Mouse (Mus musculus): ENCODE results near the gene Slc25a54.

The Slc25a54 gene

DNA sequence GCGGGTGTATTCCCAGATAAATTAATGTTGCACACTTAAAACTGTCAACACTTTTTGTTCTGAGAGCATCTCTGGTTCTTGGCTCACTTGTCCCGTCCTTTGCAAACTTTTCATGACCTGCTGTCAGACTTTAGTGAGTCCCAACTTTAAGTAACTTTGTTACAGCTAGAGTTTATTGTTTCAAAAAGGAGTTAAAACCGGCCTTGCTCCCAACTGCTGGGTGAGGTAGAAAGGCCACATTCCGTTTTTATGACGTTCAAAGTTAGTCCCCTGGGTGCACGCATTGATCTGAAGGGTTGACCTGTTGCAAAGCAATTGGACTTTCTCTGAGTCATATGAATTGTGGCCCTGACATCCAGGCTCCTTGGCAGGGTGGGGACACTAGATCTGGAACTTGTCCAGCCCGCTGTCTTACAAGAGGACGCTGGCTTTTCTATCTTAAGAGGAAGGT is 43.3 kb downstream of the Slc25a54 start:
- DNase-seq (ENCODE audit: inconsistent age in 2 of 2, low spot score in 1 of 2): peak; percentile 88 to 94

DNA sequence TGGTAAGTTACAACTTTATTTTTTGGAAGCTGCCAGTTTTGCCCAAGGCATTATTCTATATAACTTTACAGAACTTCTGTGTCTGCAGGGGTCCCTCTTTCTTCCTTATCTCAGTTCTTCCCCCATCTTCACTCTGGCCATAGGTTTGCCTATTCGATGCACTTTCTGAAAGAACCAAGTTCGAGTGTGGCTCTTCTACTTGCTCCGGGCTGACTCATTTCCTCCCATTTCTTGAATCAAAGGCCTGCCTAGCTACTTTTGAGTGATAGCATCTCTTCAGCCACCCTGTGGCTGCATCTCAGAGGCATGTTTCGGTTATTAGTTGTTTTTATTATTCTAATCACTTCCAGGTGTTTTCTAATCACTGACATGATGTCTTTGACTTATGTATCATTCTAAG is 43.8 kb downstream of the Slc25a54 start:
- DNase-seq (ENCODE audit: inconsistent age in 2 of 2, low spot score in 1 of 2): peak; percentile 29 to 75

DNA sequence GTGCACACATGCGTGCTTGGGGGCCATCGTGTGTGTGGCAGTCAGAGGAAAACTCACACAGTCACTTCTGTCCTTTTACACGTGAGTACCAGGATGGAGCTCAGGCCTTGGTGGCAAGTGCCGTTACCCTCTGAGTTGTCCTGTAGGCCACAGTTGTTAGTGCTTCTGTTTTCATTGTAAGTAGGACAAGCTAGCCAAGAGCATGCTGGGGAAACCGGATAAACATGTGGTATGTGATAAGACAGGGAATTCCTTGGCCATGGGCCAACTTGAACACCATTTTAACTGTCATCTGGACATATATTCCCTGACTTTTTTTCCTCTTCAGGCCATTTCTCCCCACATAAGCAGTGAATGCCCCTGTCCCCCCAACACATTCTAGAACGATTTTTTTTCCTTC is 45.3 kb downstream of the Slc25a54 start:
- no peak for DNase-seq (ENCODE audit: inconsistent age in 2 of 2, low spot score in 1 of 2)

- DNase-seq (ENCODE audit: inconsistent age in 2 of 2, low spot score in 1 of 2): no peak
These were observed 49.5 kb downstream of the Slc25a54 start for GRCm38 (mm10) chr3:109129768-109130167.

DNA sequence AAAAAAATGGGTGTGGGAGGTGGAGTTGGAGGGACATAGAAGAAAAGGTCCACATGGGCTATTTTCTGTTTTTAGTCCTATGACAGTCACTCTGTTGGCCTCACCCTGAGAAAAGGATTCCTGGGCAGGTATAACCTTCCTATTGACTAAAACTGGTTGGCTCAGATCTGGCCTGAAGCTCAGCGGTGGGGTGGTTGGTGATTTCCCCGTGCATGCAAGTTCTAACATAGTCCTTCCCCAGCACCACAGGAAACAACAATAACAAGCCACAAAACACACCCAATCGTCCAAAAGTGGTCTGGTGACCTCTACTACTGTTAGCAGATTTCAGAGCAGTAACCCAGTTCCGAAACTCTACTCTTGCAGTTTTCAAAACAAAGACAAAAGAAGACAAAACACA is 52.7 kb downstream of the Slc25a54 start:
- DNase-seq (ENCODE audit: inconsistent age in 2 of 2, low spot score in 1 of 2): no peak

DNA sequence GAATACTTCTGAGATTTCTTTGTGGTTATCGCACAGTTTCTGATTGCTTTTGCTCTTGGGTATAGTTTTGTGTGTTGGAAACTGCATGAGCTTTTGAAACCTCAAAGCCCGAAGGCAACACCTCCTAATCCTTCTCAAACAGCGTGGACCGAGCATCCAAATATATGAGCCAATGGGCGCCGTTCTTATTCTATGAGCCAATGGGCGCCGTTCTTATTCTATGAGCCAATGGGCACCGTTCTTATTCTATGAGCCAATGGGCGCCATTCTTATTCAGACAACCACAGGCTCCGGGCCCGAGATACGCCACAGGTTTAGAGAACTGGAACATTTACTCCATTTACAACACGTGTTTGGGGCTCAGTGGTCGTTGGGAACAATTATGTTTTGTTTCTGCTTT is 53.8 kb downstream of the Slc25a54 start:
- DNase-seq (ENCODE audit: inconsistent age in 2 of 2, low spot score in 1 of 2): no peak

- DNase-seq (ENCODE audit: inconsistent age in 2 of 2, low spot score in 1 of 2): no peak
These were observed 55.1 kb downstream of the Slc25a54 start for GRCm38 (mm10) chr3:109135352-109135751.

GRCm38 (mm10) chr3:109152561-109152960 is 72.3 kb downstream of the Slc25a54 start:
- no peak for DNase-seq (ENCODE audit: inconsistent age in 2 of 2, low spot score in 1 of 2)

- no peak for DNase-seq (ENCODE audit: inconsistent age in 2 of 2, low spot score in 1 of 2)
These were observed 73.1 kb downstream of the Slc25a54 start for GRCm38 (mm10) chr3:109153410-109153809.

DNA sequence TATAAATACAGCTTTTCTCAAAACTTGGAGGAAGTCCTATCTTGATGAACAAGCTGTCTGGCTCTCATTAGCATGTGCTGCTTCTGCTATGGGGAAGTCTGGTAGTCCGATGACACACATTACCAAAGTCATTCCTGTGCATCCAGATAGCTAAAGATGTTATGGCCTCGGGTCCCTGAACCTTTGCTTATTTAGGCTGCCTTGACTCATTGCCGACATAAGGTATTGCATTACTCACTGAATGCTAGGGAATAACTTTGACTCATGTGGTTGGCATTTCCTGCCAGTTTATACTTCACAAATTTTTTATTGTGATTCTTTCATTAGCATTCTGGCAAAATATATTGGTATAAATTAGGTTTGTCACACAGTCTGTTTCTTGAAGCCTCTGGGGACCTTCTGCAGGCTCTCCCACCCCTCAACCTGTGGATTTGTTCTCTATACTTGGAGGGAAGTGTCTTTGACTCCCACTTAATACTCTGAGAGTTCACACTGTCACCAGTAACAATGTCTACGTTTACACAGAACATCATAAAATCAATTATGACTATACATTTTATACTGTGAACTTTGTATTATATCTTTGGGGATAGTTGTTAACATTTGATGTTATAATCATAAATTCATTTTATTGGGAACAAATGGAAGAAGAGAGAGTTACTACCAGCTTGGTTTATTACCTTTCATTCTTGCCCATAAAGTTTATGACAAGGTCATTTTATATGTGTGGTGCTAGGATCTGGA is 75.8 kb downstream of the Slc25a54 start:
- DNase-seq (ENCODE audit: inconsistent age in 2 of 2, low spot score in 1 of 2): peak in 1 of 2 experiments; percentile 47

DNA sequence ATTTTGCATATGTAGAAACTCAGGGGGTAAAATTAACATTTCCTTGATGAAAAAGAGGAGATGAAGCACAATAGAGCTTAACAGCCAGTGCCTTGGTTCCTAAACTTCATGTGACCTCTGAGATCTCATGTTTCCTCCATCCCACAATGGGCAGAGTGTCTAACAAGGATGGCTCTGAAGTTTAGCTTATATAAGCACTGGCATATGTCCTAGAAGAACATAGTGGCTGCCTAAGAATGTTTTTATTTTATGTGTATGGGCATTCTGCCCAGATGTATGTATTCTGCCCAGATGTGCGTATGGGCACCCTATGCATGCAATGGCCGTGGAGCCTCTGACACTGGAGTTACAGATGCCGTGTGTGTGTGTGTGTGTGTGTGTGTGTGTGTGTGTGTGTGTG is 77.2 kb downstream of the Slc25a54 start:
- no peak for DNase-seq (ENCODE audit: inconsistent age in 2 of 2, low spot score in 1 of 2)

- no peak for DNase-seq (ENCODE audit: inconsistent age in 2 of 2, low spot score in 1 of 2)
These were observed 83.8 kb downstream of the Slc25a54 start for GRCm38 (mm10) chr3:109164088-109164487.

- DNase-seq (ENCODE audit: inconsistent age in 2 of 2, low spot score in 1 of 2): no peak
These were observed 84.4 kb downstream of the Slc25a54 start for GRCm38 (mm10) chr3:109164644-109165043.

DNA sequence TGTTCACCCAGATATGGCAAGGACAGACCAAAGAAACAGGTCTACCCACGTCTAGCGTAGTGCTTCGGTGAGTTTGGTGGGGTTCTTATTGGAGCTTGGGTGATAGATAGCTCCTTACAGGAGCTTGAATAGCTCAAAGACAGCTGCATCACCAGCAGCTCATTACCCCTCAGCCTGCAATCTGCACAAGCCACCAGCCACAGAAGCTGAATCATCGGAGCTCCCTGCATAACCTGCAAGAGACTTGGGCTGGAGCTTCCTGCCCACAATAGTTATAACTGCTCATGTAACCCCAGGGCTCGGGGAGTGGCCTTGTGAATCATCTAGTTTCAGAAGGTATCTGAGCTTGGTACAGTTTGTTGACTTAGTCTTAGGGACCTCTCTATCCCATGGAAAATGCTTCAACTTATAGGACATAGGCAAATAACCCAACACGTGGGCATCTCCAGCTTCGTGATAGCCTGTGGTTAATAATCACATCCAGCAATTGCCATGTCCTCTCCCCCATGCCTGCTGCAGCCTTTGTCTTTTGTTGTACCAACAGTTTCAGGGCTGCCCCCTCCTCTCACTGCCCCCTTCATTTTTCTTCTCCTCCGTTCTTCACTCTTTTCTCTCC is 85.1 kb downstream of the Slc25a54 start:
- DNase-seq (ENCODE audit: inconsistent age in 2 of 2, low spot score in 1 of 2): peak; percentile 33 to 48

Data from adrenal gland, adult (tissue).